Mouse (Mus musculus) lung, postnatal 4 days (tissue): ENCODE results near the gene Mdm2.
A peak's percentile ranks its signal among the peaks of the same experiment; 100 is the strongest.

Experiments
- DNase-seq, 2 experiments: peaks; one replicate each; pipeline ENCODE4 v3.0.0; 2021

Mdm2 gene

DNA sequence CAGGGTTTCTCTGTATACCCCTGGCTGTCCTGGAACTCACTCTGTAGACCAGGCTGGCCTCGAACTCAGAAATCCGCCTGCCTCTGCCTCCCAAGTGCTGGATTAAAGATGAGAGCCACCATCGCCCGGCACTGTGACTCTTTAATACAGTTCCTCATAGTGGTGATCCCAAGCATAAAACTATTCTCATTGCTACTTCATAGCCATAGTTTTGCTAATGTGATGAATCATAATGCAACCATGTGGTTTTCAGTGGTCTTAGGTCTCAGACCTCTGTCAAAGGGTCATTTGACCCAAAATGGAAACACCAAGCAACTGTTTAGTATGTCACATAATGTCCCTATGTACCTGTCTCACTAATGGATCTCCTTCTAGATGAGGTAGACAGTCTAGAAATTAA is 15.0 kb downstream of the Mdm2 start:
- no peak for DNase-seq

DNA sequence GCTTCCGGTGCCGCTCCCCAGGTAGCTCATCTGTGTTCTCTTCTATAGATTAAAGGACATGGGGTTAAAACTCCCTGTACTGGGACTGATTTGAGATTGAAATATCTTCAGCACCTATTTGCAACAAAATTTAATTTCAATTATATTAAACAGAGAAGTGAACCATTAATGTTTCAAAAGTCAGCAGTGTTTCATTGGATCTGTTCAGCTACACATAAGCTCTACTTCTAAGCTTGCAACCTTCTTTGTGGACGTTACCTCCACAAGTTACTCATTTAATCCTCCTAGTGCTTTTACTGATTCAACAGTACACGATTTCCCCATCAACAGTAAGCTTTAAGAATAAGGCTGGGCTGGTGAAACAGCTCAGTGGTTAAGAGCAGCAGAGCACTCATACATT is 15.5 kb downstream of the Mdm2 start:
- DNase-seq = no peak

DNA sequence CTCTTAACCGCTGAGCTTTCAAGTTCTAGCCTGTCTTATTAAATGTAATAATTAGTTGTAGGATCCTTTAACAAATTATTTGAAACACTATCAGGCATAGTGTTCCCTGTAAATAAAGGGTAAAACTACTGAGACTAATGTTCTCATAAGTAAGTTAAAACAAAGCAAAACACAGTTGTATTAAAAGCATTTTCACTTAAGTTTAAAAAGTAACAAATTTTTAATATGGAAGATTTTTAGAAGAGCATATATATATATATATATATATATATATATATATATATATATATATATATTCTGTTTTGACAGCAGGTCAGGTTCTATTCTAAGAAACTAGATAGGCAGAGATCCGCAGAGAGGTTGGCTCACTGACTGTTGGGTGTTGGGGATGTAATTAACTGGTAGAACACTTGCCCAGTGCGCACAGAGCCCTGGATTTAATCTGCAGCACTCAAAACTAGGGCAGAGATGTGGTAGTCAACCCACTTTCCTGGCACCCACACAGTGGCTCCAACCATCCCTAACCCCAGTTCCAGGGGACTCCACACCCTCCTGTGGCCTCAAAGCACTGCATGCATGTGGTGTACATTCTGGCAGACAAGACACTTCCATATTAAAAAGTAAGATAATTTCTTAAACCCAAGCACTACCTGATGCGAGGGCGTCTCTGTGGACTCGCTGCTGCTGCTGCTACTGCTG is 16.2 kb downstream of the Mdm2 start:
- no peak for DNase-seq

DNA sequence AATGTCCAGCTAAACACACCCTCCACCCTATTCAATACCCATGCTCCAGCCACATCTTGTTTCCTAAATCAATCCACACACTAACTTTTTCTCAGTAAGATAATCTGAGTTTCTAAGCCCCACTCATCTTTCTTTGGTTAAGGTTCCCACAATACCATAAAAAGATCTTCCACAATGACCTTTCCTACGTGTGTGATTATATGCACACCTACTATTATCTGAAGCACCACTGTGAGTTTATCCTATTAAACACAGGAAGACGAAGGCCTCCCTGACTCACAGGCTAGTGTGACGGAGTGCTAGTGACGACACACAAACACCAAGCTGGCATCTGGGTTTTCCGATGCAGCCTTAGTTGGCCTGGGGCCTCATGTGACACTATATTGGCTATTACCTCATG is 17.6 kb downstream of the Mdm2 start:
- DNase-seq = peak in 1 of 2 experiments; percentile 9

DNA sequence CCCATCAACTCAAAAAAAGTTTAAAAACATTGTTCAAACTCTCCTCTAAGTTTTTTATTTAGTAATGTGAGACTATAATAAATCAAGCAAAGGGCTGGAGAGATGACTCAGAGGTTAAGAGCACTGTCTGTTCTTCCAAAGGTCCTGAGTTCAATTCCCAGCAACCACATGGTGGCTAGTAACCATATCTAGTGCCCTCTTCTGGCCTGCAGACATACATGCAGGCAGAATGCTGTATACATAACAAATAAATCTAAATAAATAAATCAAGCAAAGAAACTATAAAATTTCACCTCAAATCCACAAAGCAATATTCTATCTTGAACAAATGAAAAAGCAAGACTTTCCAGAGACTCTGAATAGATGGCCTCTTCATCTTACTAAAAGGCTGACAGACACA is 18.4 kb downstream of the Mdm2 start:
- no peak for DNase-seq

DNA sequence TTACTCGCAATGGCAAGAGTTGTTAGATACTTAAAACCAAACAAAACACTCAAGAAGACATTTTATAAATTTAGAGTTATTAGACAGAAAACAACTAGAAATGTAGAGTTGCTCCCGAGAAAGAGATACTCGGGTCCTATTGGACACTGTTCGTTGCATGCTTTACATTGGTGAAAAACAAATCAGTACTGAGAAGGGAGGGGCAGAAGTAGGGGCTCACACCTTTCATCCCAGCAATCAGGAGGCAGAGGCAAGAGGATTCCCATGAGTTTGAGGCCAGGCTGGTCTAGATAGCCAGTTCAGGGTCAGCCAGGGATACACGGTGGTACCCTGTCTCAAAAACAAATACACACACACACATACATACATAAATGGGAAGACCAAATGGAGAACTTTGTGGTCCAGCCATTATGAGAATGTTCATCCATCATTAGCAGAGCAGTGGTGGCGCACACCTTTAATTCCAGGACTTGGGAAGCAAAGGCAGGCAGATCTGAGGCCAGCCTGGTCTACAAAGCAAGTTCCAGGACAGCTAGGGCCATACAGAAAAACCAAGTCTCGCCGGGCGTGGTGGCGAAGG is 19.1 kb downstream of the Mdm2 start:
- peak in 1 of 2 experiments; percentile 17 for DNase-seq

DNA sequence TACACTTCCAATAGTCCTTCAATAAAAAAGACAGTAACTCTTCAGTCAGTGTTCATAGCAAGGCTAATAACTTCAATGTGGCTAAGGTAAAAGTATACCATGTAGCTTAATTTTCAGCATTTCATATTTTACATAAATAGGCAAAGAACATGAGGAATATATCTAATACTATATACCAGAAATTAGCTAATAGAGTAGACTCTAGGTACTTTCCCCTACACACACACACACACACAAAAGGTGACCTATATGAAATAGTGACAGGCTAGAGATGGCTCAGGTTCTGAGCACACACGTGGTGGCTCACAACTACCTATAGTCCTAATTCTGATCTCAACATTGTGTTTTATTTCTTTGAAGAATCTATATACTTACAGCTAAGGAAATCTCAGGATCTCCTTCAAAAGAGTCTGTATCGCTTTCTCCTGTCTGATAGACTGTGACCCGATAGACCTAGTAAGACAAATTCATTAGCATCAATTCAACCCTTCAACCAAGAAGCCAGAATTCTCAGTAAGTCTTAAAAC is 19.7 kb downstream of the Mdm2 start:
- DNase-seq = no peak

DNA sequence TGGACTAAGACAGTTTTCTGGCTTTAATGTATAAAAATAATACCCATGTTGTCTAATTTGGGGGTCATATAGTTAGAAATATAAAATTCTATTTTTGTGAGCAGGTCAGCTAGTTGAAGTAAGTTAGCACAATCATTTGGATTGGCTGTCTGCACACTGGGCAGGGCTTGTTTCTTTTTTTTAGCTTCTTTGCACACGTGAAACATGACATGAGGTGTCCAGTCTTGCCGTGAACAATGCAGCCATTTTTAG is 20.5 kb downstream of the Mdm2 start:
- DNase-seq = no peak

DNA sequence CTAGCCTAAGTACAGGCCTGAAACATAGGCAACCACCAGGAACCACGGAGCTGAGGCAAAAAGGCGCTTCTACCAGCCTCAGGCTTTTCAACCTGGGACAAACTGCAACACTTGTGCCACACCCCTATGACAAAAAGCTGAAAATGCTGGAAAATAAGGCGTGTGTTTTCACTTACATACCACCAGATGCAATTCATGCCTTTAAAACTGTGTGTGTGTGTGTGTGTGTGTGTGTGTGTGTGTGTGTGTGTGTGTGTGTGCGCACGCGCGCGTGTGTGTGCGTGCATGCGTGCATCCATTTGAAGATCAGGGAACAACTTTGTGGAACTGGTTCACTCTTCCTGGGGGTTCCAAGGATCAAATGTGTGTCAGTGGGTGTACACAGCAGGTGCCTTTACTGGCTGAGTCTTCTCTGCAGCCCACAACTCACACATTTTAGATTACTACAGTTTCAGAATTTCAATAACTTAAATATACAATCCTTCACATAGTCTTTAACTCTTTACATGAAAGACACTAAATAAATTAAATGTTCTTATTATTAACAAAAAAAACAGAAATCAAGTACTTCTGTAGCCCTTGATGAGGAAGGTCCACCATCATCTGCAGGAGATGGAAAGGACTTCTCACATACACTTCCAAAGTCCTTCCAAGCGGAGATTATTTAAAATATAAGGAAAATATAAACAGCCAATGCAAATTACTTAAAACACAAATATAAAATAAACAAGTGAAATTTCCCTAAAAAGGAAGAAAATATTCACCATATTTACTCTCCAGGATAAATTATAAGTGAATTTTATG is 21.1 kb downstream of the Mdm2 start:
- DNase-seq = peak in 1 of 2 experiments; percentile 6

DNA sequence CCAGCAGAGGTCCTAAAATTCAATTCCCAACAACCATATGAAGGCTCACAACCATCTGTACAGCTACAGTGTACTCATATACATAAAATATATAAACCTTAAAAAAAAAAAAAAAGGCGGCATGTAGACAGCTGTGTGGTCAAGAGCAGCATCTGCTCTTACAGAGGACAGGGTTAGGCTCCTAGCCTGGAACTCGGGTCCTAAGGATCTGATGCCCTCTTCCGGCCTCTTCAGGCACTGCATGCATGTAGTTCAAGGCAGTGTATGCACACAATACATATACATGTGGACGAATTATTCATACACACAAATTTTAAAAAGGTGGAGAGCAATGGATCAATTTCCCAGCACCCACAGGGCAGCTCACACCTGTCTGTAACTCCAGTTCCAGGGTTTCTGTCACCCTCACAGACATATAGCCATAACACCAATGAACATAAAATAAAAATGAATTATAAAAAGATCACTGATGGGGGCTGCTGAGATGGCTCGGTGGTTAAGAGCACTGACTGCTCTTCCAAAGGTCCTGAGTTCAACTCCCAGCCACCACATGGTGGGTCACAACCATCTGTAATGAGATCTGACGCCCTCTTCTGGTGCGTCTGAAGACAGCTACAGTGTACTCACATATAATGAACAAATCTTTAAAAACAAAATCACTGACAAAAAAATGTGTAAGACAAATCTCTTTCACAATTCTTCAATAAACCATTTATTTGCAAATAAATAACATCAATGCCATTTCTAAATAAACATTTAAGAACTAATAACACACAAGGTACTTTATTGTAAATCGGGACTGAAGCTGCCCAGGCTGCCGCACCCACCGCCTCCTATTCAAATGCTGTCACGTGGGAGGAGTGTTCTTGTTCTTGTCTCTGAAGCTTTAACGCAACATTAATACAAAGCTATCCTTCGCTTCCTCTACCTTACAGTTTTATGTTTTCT is 22.1 kb downstream of the Mdm2 start:
- peak; percentile 45 to 51 for DNase-seq

DNA sequence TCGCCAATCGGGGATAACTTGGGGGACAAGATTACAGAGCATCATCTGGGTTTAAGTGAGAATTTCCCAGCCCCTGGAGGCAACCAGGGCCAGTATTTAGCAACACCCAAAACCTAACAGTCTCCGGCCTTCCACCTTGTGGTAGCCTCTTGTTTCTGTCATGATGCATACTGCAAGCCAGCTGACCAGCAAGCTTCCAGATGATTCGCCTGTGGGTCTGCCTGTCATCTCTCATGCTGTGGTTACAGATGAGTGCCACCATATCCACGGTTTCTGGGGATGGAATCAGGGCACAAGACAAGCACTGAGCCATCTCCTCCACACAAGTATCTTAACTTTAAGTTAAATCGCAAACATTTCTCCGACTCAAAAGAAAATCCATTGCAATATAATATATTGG is 23.0 kb downstream of the Mdm2 start:
- peak in 1 of 2 experiments; percentile 21 for DNase-seq

DNA sequence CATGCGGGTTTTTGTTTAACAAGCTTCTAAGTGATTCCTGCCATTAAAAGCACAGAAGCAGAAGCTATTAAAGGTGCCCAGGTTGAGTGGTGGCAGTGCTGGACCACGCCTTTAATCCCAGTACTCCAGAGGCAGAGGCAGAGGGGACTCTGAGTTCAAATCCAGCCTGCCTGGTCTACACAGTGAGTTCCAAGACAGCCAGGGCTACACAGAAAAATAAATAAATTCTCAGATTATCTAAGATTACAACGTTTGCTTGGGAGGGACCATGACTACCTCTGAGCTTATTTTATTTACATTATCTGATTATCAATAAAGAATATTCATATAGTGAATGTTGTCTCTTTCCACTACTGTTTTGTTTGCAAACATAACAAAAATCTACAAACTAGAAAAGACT is 23.5 kb downstream of the Mdm2 start:
- no peak for DNase-seq

DNA sequence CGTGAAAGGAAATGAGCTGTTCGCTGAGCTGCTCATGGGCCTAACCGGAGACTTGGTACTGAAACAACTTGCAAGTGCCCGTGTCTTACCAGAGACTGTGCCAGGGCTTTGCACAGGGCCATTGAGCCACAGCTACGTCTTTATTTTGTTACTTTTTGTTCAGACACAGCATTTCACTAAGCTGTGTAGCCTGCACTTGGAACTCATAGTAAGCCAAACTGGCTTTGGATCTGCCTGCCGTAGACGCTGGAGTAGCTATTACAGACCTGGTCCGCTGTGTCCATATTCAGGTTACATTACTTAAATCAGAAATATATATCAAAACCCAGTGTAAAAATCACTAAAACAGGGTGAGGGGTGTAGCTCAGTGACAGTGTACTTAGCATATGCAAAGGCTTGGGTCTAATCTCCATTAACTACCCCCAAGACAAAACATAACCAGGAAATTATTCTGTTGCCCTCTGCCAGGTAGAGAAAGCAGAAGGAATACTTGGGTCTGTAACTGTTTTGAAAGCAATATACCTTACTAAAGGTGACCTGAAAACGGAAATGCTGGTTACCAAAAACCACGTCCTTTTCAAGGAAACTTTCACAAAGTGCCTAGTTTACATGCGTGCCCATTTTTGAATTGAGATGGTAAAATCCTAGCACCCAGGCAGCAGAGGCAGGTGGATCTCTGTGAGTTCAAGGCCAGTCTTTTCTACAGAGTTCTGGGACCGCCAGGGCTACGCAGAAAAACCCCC is 24.5 kb downstream of the Mdm2 start:
- peak in 1 of 2 experiments; percentile 9 for DNase-seq

DNA sequence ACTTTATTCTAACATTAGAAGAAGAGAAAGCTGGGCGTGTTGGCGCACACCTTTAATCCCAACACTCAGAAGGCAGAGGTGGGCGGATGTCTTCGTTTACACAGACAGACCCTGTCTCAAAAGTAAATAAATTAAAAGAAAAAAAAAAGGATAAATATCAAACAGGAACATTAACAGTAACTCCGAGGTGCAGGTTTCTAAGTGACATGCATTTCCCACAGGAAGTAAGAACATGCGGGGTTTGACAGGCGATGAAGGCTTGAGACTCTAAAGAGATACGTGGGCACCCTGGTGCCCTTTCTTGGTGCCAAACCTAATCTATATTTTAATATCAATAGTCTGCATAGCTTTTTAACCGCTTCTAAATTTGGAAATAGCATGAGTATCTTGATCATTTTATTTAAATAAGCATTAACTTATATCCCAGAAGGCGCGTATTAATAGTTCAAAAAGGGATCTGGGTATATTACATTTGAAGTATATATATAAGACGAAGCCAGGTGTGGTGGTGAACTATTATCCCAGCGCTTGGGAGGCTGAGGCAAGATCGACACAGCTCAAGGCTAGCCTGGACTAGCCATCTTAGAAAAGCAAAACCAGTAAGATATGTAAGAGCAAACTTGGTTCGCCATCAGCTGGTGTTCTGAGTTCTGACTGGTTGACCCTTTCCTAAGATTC is 25.2 kb downstream of the Mdm2 start:
- no peak for DNase-seq

DNA sequence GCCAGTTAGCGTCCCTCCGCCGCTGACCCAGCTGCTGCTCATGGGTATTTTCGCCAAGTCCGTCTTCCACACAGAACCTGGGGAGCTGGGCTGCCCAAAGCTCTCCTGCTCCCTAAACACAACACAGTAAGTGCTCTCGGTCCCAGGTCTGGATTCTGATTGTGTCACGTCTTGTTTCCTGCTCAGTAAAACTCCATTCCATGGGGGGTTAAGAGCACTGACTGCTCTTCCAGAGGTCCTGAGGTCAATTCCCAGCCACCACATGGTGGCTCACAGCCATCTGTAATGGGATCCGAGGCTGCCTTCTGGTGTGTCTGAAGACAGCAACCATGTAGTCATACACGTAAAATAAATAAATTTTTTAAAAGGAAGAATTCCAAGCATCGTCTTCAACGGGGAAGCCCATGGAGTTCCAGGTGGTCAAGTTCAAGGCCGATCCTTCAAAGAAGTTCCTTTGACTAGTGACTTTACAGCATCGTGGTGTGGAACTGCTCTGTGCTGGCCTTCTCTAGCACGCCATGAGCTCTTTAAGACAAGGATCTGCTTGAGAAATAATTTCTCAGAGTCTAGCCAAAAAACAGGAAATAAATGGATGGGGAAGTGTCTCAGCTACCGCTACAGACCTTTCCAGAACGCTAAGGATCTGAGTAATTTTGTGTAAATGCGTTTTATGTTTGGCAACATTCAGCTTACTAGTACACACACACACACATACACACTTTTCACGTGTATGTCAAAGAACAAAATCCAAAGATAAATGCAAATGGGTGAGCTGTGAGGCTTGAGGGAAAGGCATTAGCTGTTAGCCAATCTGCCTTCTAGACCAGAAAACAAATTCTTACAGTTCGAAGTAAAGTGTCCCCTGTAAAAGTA is 26.0 kb downstream of the Mdm2 start:
- peak in 1 of 2 experiments; percentile 18 for DNase-seq

DNA sequence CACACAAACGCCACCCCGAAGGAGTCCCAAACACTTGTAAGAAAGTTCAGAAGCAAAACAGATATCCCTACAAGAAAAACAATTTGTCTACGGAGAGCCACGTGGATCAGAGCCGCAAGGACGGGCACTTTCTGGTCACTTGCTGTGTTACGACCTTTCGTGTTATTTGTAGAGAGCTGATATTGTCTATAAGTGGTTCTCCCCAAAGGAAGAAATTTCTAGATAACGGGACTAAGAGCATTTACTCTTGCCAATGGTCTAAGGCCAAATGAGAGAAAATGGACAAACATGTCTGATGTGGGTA is 26.9 kb downstream of the Mdm2 start:
- no peak for DNase-seq

DNA sequence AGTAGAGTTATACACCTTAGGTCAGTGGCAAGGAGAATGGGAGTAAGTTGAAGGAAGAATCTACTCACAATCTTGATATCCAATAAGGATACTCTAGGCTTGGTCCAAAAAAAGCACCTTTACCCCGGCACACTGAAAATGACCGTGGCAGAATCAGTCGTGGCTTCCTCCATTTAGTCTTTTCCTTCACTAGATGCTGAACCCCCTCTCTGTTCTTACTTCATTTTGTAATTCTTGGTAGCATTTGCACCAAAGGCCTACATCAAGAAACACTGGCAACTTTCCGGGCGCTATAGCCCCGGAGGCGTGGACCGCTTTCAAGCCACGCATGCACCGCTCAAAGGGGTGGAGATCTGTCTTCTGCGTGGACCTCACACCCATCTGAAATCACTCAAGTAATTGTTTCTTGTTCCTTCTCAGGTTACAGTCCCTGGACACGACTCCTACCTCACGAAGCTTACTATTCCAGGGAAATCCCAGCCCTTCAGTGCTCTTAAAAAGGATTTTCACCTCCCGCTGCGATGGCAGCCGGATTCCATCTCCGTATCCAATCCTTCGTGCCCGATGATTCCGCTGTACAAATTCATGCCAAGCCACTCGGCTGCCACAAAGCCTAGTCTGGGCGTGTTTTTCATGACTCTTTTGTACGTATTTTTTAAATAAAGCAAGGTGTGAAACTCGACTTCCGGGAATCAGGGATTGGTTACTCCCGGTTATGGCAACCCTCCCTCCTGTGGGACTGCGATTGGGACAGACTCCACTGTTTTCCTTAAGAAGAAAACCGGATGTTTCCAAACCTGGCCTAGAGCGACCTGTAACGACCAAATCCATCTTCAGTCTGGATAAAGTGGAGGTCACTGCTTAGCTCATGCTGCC is 27.5 kb downstream of the Mdm2 start:
- peak in 1 of 2 experiments; percentile 16 for DNase-seq

DNA sequence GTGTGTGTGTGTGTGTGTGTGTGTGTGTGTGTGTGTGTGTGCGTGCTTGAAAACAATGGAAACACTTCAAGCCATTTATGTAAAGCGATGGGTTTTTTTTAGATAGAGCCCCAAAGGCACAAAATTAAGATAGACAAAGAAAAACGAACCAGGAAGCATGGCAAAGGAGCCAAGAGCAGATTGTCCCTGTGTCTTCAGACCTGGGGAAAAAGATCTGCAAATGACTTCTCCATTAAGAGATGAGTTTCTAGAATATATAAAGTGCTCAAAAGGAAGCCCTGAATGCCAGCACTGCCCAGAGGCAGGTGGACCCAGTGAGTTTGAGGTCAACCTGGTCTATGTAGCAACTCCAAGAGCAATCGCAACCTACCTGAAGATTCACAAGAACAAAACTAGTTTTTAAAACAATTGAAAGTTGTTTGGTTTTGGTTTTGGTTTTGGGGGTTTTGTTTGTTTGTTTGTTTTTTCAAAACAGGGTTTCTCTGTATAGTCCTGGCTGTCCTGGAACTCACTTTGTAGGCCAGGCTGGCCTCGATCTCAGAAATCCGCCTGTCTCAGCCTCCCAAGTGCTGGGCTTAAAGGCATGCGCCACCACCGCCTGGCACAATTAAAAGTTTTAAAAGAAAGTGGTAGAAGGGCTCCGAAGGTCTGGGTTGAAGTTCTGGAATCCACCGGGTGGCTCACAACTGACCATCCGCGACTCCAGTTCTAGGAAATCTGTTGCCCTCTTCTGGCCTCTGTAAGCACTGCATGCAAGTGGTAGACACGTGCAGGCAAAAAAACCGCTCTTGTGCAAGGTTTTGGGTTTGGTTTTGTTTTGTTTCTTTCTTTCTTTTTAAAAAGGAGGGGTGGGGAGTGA is 28.3 kb downstream of the Mdm2 start:
- peak in 1 of 2 experiments; percentile 71 for DNase-seq

DNA sequence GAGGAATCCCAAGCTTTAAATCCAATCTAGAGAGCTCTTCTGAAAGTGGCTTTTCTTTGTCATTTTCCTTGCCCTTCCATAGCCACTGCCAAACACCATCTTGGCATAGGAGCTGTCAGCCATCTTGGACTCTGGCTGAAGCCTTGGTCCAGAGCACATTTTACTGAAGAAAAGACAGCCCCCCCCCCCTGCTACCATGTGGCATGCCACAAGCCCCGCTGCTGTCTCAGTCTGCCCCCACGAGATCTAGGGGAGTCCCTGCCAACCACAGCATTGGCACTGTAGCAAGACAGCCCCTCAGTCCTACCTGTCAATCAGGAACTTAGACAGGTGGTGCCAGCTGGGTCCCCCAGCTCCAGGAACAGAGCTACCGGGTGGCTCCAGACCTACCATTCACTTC is 29.0 kb downstream of the Mdm2 start:
- DNase-seq = no peak
